Mouse (Mus musculus) brain, embryonic 14.5 days (tissue): ENCODE data around the gene 9230112D13Rik.

Experiments
- CTCF ChIP-seq: fragments of 200-500 bp; IDR thresholded peaks from 2 replicates; pipeline ENCODE4 v1.5.1; 2012; ENCODE audit warnings: inconsistent platforms, mild to moderate bottlenecking, moderate library complexity, borderline replicate concordance; ENCODE audit not compliant: insufficient read depth, insufficient read length; ENCODE audit errors: extremely low read depth
- POLR2A ChIP-seq: fragments of 200-500 bp; IDR thresholded peaks from 2 replicates; pipeline ENCODE4 v1.6.1; 2012; ENCODE audit warnings: mild to moderate bottlenecking, inconsistent platforms, borderline replicate concordance; ENCODE audit not compliant: poor library complexity, insufficient read depth, insufficient read length, severe bottlenecking; ENCODE audit errors: extremely low read depth

GRCm38 (mm10) chr14:34490965-34491364 is 31.6 kb downstream of the 9230112D13Rik start:
- TF ChIP-seq POLR2A = no peak
- no peak for TF ChIP-seq CTCF
